Mouse (Mus musculus) liver, postnatal 0 days (tissue): ENCODE data around the gene Pafah1b2.

ENCODE experiments used
- CTCF ChIP-seq: sonication (generic); IDR thresholded peaks from 2 replicates; pipeline ENCODE4 v1.5.1; 2016; ENCODE audit warnings: antibody characterized with exemption, low read depth
- EP300 ChIP-seq: IDR thresholded peaks from 2 replicates; pipeline ENCODE4 v1.6.1; 2016; ENCODE audit warnings: antibody characterized with exemption, low read depth, mild to moderate bottlenecking

DNA sequence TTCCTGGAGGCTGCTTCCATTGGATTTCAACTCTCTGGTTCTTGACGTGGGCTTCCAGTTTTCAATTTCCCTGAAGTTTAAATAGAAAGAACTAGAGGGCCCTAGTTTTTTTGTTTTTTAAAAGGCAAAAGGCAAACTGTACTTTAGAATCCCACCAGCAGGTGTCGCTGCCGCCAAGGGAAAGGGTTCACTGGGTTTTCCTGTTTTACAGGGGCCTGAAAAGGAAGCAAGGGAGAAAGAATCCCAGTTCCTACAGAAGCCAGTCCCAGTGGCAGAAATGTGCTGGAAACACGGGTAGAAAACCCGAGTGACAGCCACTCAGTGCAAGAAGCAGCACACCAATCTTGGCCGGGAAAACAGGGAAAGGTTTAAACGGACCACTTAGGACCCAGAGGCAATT, 8.8 kb downstream of the Pafah1b2 start:
- TF ChIP-seq CTCF (peak; percentile 92), EP300 (no peak)
